Mouse (Mus musculus) olfactory bulb, adult 2 months (tissue): Measurements from ENCODE around the gene Dnttip1. TPM values are rescaled to one million over a fixed set of nuclear protein-coding genes. Genes with fewer than 3 reads are reported as not detected.
"Not testable (repeated sequence)": the region's sequence is repeated elsewhere in the genome, so short reads cannot be mapped to it uniquely, and the experiment has no call there.

Source experiments
- H3K27ac ChIP-seq: fragments of 200-500 bp; 2 replicates; pipeline ENCODE4 v1.5.1; 2012; ENCODE audit warnings: low read depth, low read length; ENCODE audit not compliant: insufficient read depth
- H3K4me1 ChIP-seq: fragments of 200-500 bp; 2 replicates; pipeline ENCODE4 v1.6.1; 2012; ENCODE audit warnings: low read length; ENCODE audit not compliant: control insufficient read depth, insufficient read depth
- H3K4me3 ChIP-seq: fragments of 200-500 bp; 2 replicates; pipeline ENCODE4 v1.5.1; 2012; ENCODE audit warnings: mild to moderate bottlenecking, low read depth, low read length, moderate library complexity; ENCODE audit not compliant: insufficient read depth
- CTCF ChIP-seq: fragments of 200-500 bp; IDR thresholded peaks from 2 replicates; pipeline ENCODE4 v1.5.1; 2012; ENCODE audit warnings: low read depth, mild to moderate bottlenecking, low read length, moderate library complexity; ENCODE audit not compliant: insufficient read depth
- POLR2A ChIP-seq: fragments of 200-500 bp; IDR thresholded peaks from 2 replicates; pipeline ENCODE4 v1.6.1; 2012; ENCODE audit warnings: mild to moderate bottlenecking, low read depth, low read length, moderate library complexity; ENCODE audit not compliant: insufficient read depth
- WGBS: fragments of 180-500 bp; shearing (Covaris S2); methylation state at CpG from one replicate; pipeline ENCODE4 v1.1.7; 2018; 5-methylcytosine and 5-hydroxymethylcytosine counted together
- polyA plus RNA-seq: library from polyadenylated mRNA; stranded (reverse); fragments of >200 nt; gene quantifications from 2 replicates; pipeline ENCODE4 v1.2.4, GENCODE M21; 2012; ENCODE audit warnings: low replicate concordance; ENCODE audit not compliant: missing spikeins, insufficient read depth, insufficient read length

Dnttip1 gene
- polyA plus RNA-seq, 1 experiment: not detected

DNA sequence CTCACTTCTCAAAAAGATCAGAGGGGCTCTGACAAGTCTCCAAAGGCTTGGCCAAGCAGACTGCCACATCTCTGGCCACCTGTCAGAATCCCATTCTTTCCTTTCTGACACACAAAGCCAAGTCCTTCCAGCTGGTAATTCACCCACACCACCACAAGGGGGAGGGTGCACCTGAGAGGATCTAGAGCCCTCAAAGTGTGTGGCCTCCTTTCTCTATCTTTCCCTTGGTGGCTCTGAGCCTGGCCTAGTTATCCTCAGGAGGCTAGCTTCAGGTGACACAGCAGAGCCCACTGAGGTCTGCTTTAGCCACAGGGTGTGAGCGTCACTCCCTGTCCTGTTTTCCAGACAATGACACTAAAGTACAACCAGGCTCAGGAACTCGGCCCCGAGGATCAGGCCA is 47.5 kb downstream of the Dnttip1 start:
- Histone ChIP-seq H3K27ac (no peak overlapping the region), H3K4me3 (no peak overlapping the region), H3K4me1 (peaks cover 18% of the 10 kb centered on the region)
- TF ChIP-seq POLR2A (no peak), CTCF (peak; percentile 20; the same call in 1 of the 2 replicates)
- 67% methylated on average over 3 of the region's 3 CpGs for WGBS

DNA sequence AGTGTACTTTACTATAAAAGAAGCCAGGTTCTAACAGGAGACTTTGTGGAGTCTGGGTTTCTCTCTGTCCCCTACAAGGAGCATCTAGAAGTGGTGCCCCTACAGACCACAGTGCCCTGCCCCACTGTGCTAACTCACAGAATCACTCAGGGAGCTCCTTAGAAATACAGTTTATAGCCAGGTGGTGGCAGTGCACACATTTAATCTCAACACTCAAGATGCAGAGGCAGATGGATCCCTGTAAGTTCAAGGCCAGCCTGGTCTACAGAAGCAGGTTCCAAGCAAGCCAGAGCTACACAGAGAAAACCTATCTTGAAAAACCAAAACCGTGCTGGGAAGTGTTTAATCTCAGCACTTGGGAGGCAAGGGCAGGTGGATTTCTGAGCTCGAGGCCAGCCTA is 48.0 kb downstream of the Dnttip1 start:
- no peak overlapping the region for H3K27ac ChIP-seq
- H3K4me1 ChIP-seq: peaks cover 14% of the 10 kb centered on the region
- 82% methylated on average over 2 of the region's 2 CpGs for WGBS
- TF ChIP-seq POLR2A (no peak), CTCF (no peak)
- no peak overlapping the region for H3K4me3 ChIP-seq

DNA sequence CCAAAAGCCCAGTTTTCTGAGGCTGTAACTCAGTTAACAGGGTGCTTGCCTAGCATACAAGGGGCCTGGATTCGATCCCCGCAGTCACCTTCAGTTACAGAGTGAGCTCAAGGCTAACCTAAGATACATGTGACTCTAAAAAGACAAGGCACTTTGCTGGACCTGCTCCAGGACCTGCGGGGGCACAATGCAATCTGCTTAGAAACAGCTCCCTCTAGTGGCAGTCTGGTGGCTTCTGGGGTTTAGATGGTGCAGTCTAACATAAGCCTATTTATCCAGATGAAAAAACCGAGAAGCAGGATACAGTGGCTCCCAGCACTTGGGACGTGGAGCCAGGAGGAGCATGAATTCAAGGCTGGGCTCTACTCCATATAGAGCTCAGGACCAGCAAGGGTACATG is 48.5 kb downstream of the Dnttip1 start:
- no peak overlapping the region for H3K4me3 ChIP-seq
- peaks cover 10% of the 10 kb centered on the region for H3K4me1 ChIP-seq
- 9% methylated on average over 5 of the region's 5 CpGs for WGBS
- no peak overlapping the region for H3K27ac ChIP-seq
- TF ChIP-seq CTCF: peak; percentile 47; the same call in 1 of the 2 replicates
- no peak for TF ChIP-seq POLR2A

GRCm38 (mm10) chr2:164795868-164796267 is 50.1 kb downstream of the Dnttip1 start:
- H3K4me3 ChIP-seq: no peak overlapping the region
- H3K4me1 ChIP-seq: peaks cover 10% of the 10 kb centered on the region
- no peak overlapping the region for H3K27ac ChIP-seq
- TF ChIP-seq POLR2A: no peak
- no peak for TF ChIP-seq CTCF
- 75% methylated on average over 4 of the region's 4 CpGs for WGBS

DNA sequence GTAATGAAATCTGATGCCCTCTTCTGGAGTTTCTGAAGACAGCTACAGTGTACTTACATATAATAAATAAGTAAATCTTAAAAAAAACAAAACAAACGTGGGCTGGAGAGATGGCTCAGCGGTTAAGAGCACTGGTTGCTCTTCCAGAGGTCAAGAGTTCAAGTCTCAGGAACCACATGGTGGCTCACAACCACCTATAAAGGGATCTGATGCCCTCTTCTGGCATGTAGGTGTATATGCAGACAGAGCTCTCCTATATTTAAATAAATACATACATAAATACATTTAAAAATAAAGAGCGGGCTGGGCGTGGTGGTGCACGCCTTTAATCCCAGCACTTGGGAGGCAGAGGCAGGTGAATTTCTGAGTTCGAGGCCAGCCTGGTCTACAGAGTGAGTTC is 52.8 kb downstream of the Dnttip1 start:
- not testable (repeated sequence) for H3K4me3 ChIP-seq, H3K4me1 ChIP-seq, H3K27ac ChIP-seq
- WGBS: 81% methylated on average over 6 of the region's 6 CpGs

GRCm38 (mm10) chr2:164800252-164801004 is 54.6 kb downstream of the Dnttip1 start:
- H3K27ac ChIP-seq: no peak overlapping the region
- TF ChIP-seq CTCF (no peak), POLR2A (no peak)
- WGBS: 89% methylated on average over 13 of the region's 13 CpGs
- H3K4me3 ChIP-seq: no peak overlapping the region
- H3K4me1 ChIP-seq: peaks cover 13% of the 10 kb centered on the region

DNA sequence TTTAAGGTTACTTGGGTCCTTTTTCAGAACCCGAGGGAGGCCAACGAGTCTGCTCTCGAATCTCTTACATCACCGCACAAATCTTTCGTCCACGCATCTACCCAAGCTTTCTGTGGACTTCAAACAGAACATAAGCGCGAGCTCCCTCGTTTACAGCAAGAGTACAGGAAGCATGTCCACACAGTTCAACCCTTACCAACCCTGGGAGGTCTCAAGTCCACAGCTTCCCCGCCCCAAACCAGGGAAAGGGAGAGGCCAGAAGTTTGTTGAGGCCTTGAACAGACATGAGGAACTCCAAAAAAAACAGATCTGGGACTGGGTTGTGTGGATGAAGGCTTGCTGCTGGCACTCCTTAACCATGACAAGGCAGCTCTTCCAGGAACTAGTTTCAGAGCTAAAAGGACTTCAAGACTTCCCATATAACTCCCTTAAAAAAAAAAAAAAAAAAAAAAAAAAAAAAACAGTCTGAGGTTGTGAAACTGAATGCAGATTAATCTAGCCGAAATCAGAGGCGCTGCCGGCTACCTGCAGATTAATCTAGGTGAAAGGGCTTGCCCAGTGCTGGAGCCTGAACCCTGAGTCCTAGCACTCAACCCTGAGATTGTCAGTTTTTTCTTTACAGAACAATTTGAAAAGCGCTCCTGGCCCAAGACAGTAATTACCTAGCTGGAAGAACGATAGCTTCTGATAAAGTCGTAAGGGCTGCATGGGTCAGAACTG is 57.6 kb downstream of the Dnttip1 start:
- Histone ChIP-seq H3K4me3 (0 out of 2 replicates have a peak overlapping the region, but pooled peaks have one; percentile 6), H3K4me1 (peaks cover 16% of the 10 kb centered on the region), H3K27ac (no peak overlapping the region)
- no peak for TF ChIP-seq POLR2A
- no peak for TF ChIP-seq CTCF
- 83% methylated on average over 16 of the region's 16 CpGs for WGBS

GRCm38 (mm10) chr2:164803921-164804313 is 58.1 kb downstream of the Dnttip1 start:
- Histone ChIP-seq H3K4me1 (peaks cover 16% of the 10 kb centered on the region), H3K27ac (no peak overlapping the region), H3K4me3 (peak overlapping the region; percentile 74)
- TF ChIP-seq CTCF: no peak
- 38% methylated on average over 1 of the region's 1 CpGs for WGBS

GRCm38 (mm10) chr2:164804533-164805331 is 58.9 kb downstream of the Dnttip1 start, which contains the start of the genes Acot8 and Zswim3:
Acot8 (minus strand) TSS chr2:164804882.
Zswim3 (plus strand) TSS chr2:164805098.
- H3K4me3 ChIP-seq: peak within 1 kb of the TSS; percentile 82
- WGBS: under 1% methylated on average over 47 of the region's 47 CpGs
- TF ChIP-seq CTCF (no peak), POLR2A (peak; percentile 86)
- peak within 1 kb of the TSS; percentile 60 for H3K27ac ChIP-seq
- peaks cover 16% of the 10 kb centered on the region for H3K4me1 ChIP-seq
